Mouse (Mus musculus) gastrocnemius, adult 18-20 months (tissue): ENCODE results near the gene Syndig1. TPM values are rescaled to one million over a fixed set of nuclear protein-coding genes. Genes with fewer than 3 reads are reported as not detected.

Experiments
- DNase-seq: peaks from one replicate; pipeline ENCODE4 v3.0.0; 2021; ENCODE audit warnings: low spot score
- total RNA-seq, 2 experiments: library from RNA; stranded (reverse); gene quantifications; 2 replicates each; pipeline ENCODE4 v1.2.3; 2021

Gene Syndig1
- total RNA-seq, 2 experiments from 2014 or later: not detected

- DNase-seq: no peak
Observed at GRCm38 (mm10) chr2:149873346-149873745, 44.3 kb downstream of the Syndig1 start.

- DNase-seq: no peak
Observed at GRCm38 (mm10) chr2:149877954-149878353, 48.9 kb downstream of the Syndig1 start.

- no peak for DNase-seq
Observed at GRCm38 (mm10) chr2:149887634-149888033, 58.6 kb downstream of the Syndig1 start.

GRCm38 (mm10) chr2:149891647-149892046, 62.6 kb downstream of the Syndig1 start:
- no peak for DNase-seq

- DNase-seq: no peak
Observed at GRCm38 (mm10) chr2:149896337-149896736, 67.3 kb downstream of the Syndig1 start.

GRCm38 (mm10) chr2:149899615-149900014, 70.6 kb downstream of the Syndig1 start:
- DNase-seq: no peak

GRCm38 (mm10) chr2:149900606-149901005, 71.6 kb downstream of the Syndig1 start:
- DNase-seq: no peak

- no peak for DNase-seq
Observed at GRCm38 (mm10) chr2:149904405-149904804, 75.4 kb downstream of the Syndig1 start.

- DNase-seq: no peak
Observed at GRCm38 (mm10) chr2:149906694-149907093, 77.7 kb downstream of the Syndig1 start.

GRCm38 (mm10) chr2:149917162-149917561, 88.2 kb downstream of the Syndig1 start:
- DNase-seq: no peak

- DNase-seq: no peak
Observed at GRCm38 (mm10) chr2:149923561-149923960, 94.5 kb downstream of the Syndig1 start.

- DNase-seq: no peak
Observed at GRCm38 (mm10) chr2:149925911-149926310, 96.9 kb downstream of the Syndig1 start.

- DNase-seq: no peak
Observed at GRCm38 (mm10) chr2:149927001-149927400, 98.0 kb downstream of the Syndig1 start.

- no peak for DNase-seq
Observed at GRCm38 (mm10) chr2:149927481-149927880, 98.5 kb downstream of the Syndig1 start.

GRCm38 (mm10) chr2:149929986-149930385, 101.0 kb downstream of the Syndig1 start:
- no peak for DNase-seq

GRCm38 (mm10) chr2:149931111-149931510, 102.1 kb downstream of the Syndig1 start:
- DNase-seq: no peak

- DNase-seq: no peak
Observed at GRCm38 (mm10) chr2:149932095-149932494, 103.1 kb downstream of the Syndig1 start.

GRCm38 (mm10) chr2:149933247-149933898, 104.4 kb downstream of the Syndig1 start:
- no peak for DNase-seq

GRCm38 (mm10) chr2:149934139-149934538, 105.1 kb downstream of the Syndig1 start:
- no peak for DNase-seq

- no peak for DNase-seq
Observed at GRCm38 (mm10) chr2:149938829-149939228, 109.8 kb downstream of the Syndig1 start.

GRCm38 (mm10) chr2:149939586-149939985, 110.6 kb downstream of the Syndig1 start:
- DNase-seq: no peak

GRCm38 (mm10) chr2:149950641-149951040, 121.6 kb downstream of the Syndig1 start:
- no peak for DNase-seq

GRCm38 (mm10) chr2:149971014-149971413, 142.0 kb downstream of the Syndig1 start:
- no peak for DNase-seq

- DNase-seq: no peak
Observed at GRCm38 (mm10) chr2:149973583-149973982, 144.6 kb downstream of the Syndig1 start.
